9 mouse cellular contexts compared by ENCODE assay signal in genomic region chr3:103904705-103905104, GRCm38 (mm10). TPM values are rescaled to one million over a fixed set of nuclear protein-coding genes. Genes with fewer than 3 reads are reported as not detected.
DNase-seq lines count a peak whose midpoint lies in the region; ATAC-seq and TF ChIP-seq lines count a peak whose summit lies in the region.
"Had no signal": no experiment of that assay in that cellular context is flagged by ENCODE, and none has a peak within 500 bp of the region (broad histone marks: within the 10 kb centered on the region; RNA-seq: fewer than 3 reads in every experiment).

No protein-coding gene starts in this region.

- no peaks in the 10 kb centered on the region for H3K4me1 ChIP-seq in heart, adult 2 months (ENCODE audit: control insufficient read depth, insufficient read depth, low read length)
- H3K4me1 ChIP-seq: lung, embryonic 15.5 days had no signal

- H3K27me3 ChIP-seq in heart, adult 2 months (ENCODE audit: control insufficient read depth, insufficient read depth, low read length): no peaks in the 10 kb centered on the region
- H3K27me3 ChIP-seq: lung, embryonic 15.5 days had no signal

- DNase-seq in heart, adult 2 months: peak; percentile 31 to 65
- no peak for DNase-seq in heart, postnatal 25 days (ENCODE audit: low spot score)
- DNase-seq in B cell, adult 2 months: peak; percentile 70
- DNase-seq in ZHBTc4 (ENCODE audit: low read depth, low spot score): peak; percentile 63
- peak; percentile 21 for DNase-seq in forelimb bud, embryonic 11.5 days (ENCODE audit: low read depth, low spot score)
- DNase-seq in Muller cell, postnatal 12 days (ENCODE audit: inconsistent ontology term): no peak

- no peaks in the 10 kb centered on the region for H3K36me3 ChIP-seq in heart, adult 2 months (ENCODE audit: control insufficient read depth, insufficient read depth, low read length)
- H3K36me3 ChIP-seq: lung, embryonic 15.5 days had no signal

- TF ChIP-seq POLR2A in heart, adult 2 months (IDR thresholded peaks at IDR 0.05; ENCODE audit: insufficient read depth, low read depth, low read length): no peak

- intact Hi-C loops in heart, adult 2 months (cut with DNase I): no loop called here
- intact Hi-C loops in heart, postnatal 25 days (cut with DNase I): no loop called here

- WGBS in heart, adult 2 months: 74% methylated on average over 1 of the region's 1 CpGs

- peak; percentile 53; the same call in 1 of the 2 replicates for TF ChIP-seq EP300 in heart, adult 2 months (IDR thresholded peaks at IDR 0.05; ENCODE audit: insufficient read depth, low read depth, low read length)

- peak; percentile 80 for ATAC-seq in megakaryocyte, adult 5-6 weeks (ENCODE audit: poor library complexity, severe bottlenecking)
- no peak for ATAC-seq in frontal cortex, adult (ENCODE audit: low TSS enrichment)

- no peak overlapping the region for H3K9ac ChIP-seq in heart, adult 2 months (ENCODE audit: low read depth, low read length)
- H3K9ac ChIP-seq: lung, embryonic 15.5 days had no signal

- no peaks in the 10 kb centered on the region for H3K79me2 ChIP-seq in heart, adult 2 months (replicated peaks; ENCODE audit: control insufficient read depth, insufficient read depth, low read length)

- H3K4me3 ChIP-seq in heart, adult 2 months: no peak overlapping the region
- H3K4me3 ChIP-seq: lung, embryonic 15.5 days had no signal

- H3K27ac ChIP-seq in heart, adult 2 months: no peak overlapping the region
- H3K27ac ChIP-seq: lung, embryonic 15.5 days had no signal

- TF ChIP-seq CTCF in heart, adult 2 months (IDR thresholded peaks at IDR 0.05): peak; percentile 85

RNA-seq across cellular contexts. Expression of gene Rsbn1, which starts 9.2 kb away (rescaled TPM):
- total RNA-seq in heart, adult 2 months (2021): 1 to 10 TPM; 7.9 to 8.2 TPM
- polyA plus RNA-seq in heart, adult 2 months (2012; rRNA removed): 1.6 and 3.2 TPM in 2 replicates
- 1 to 10 TPM; 6.7 to 8.7 TPM for total RNA-seq in heart, postnatal 25 days (2021)
- 24.0 and 31.8 TPM in 2 replicates for total RNA-seq in megakaryocyte, adult 5-6 weeks (2015)
- total RNA-seq in megakaryocyte, adult 5-6 weeks (2017): 29.1 and 31.1 TPM in 2 replicates

RNA-seq across cellular contexts. Expression of gene Ptpn22, which starts 45.1 kb away (rescaled TPM):
- total RNA-seq in heart, adult 2 months (2021): 1 to 10 TPM in 1 of 2 experiments, under 1 TPM in 1; 0.68 to 1.0 TPM
- 1.2 and 1.8 TPM in 2 replicates for polyA plus RNA-seq in heart, adult 2 months (2012; rRNA removed)
- total RNA-seq in heart, postnatal 25 days (2021): 1 to 10 TPM in 1 of 2 experiments, under 1 TPM in 1; 0.61 to 1.1 TPM
- total RNA-seq in megakaryocyte, adult 5-6 weeks (2015): 140 and 154 TPM in 2 replicates
- 84.6 and 105 TPM in 2 replicates for total RNA-seq in megakaryocyte, adult 5-6 weeks (2017)

Comparison
In these comparisons a context has a peak if more than half of its experiments do, and no peak if none do; other contexts are left out.
1. DNase-seq: peak in heart, adult 2 months (2 of 2), B cell, adult 2 months (2 of 2), ZHBTc4 (single experiment) and forelimb bud, embryonic 11.5 days (single experiment); none in heart, postnatal 25 days (single experiment) and Muller cell, postnatal 12 days (single experiment).
2. RNA of gene Ptpn22, which starts 45.1 kb away (total RNA-seq): 84.6 to 154 TPM in megakaryocyte, adult 5-6 weeks; 0.61 to 1.1 TPM in heart, postnatal 25 days and 0.68 to 1.0 TPM in heart, adult 2 months; every median in the first group is over 10 times any median in the second.